20 mouse cellular contexts compared by ENCODE assay signal in the genomic region with DNA sequence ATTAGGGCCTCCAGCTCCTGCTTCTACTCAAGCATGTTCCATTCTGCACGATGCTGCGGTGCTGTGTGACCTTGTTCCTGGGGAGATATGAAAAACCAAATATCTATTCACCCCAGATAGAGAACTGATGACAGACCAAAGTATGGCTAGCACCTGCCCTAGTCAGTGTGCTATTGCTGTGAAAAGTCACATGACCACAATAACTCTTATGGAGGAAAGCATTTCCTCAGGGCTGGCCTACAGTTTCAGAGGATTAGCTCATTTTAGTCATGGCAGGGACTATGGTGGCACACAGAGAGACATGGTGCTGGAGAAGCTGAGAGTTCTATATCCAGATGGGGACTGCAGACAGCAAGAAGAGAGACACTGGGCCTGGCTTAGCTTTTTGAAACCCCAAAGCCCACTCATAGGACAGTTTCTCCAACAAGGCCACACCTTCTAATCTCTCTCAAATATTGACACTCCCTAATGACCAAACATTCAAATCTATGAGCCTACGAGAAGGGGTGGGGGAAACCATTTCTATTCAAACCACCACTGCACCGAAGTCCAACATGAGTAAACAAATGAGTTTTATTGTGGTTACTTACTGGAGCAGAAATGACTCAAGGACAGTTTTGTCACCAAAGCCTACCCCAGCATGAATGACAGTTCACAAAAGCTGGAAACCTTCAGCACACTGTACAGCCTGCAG.
A peak's percentile ranks its signal among the peaks of the same experiment; 100 is the strongest.
DNase-seq lines count a peak whose midpoint lies in the region; ATAC-seq lines count a peak whose summit lies in the region.
"Had no signal": no experiment of that assay in that cellular context is flagged by ENCODE, and none has a peak within 500 bp of the region (broad histone marks: within the 10 kb centered on the region; RNA-seq: fewer than 3 reads in every experiment).

No protein-coding gene starts in this region.

- no peaks in the 10 kb centered on the region for H3K36me3 ChIP-seq in intestine, embryonic 14.5 days (ENCODE audit: control insufficient read depth, insufficient read depth, low read length)
- no peaks in the 10 kb centered on the region for H3K36me3 ChIP-seq in stomach, embryonic 16.5 days (ENCODE audit: control insufficient read depth, insufficient read depth, low read length)
- H3K36me3 ChIP-seq: embryonic facial prominence, embryonic 15.5 days; forebrain, embryonic 10.5 days; heart, embryonic 12.5 days; hindbrain, embryonic 15.5 days had no signal

- peak; percentile 19 for DNase-seq in A20 (ENCODE audit: low read depth, low spot score)
- no peak for DNase-seq in intestine, embryonic 14.5 days (ENCODE audit: low spot score)
- DNase-seq in retina, embryonic 14.5 days (ENCODE audit: low spot score), result peak; percentile 16
- DNase-seq in gastrocnemius, adult 18-20 months (ENCODE audit: low spot score), result no peak
- DNase-seq in heart, postnatal 36 days, result no peak
- DNase-seq: adrenal gland, adult 8-10 months; adrenal gland, postnatal 36 days; cerebellum, adult 2 months; cerebellum, postnatal 10 days; embryo, embryonic 11 days; gastrocnemius, postnatal 10 days; heart, adult 18-20 months had no signal

- H3K27ac ChIP-seq in intestine, embryonic 14.5 days (ENCODE audit: low read depth), result no peak overlapping the region
- peak overlapping the region; percentile 42 for H3K27ac ChIP-seq in stomach, embryonic 16.5 days (ENCODE audit: low read length)
- H3K27ac ChIP-seq: embryonic facial prominence, embryonic 15.5 days; forebrain, embryonic 10.5 days; hindbrain, embryonic 15.5 days had no signal

- H3K4me1 ChIP-seq in intestine, embryonic 14.5 days (replicated peaks; ENCODE audit: control insufficient read depth, insufficient read depth, low read length), result no peaks in the 10 kb centered on the region; the same call in 1 of the 2 replicates
- 0 out of 2 replicates have a peak, but pooled peaks cover 4% of the 10 kb centered on the region for H3K4me1 ChIP-seq in stomach, embryonic 16.5 days (ENCODE audit: control insufficient read depth, insufficient read depth, low read length)
- H3K4me1 ChIP-seq: hindbrain, embryonic 15.5 days had no signal

- H3K9me3 ChIP-seq in intestine, embryonic 14.5 days (ENCODE audit: control insufficient read depth, low read length), result 0 out of 2 replicates have a peak, but pooled peaks cover 3% of the 10 kb centered on the region
- H3K9me3 ChIP-seq in stomach, embryonic 16.5 days (replicated peaks; ENCODE audit: control insufficient read depth, low read length), result no peaks in the 10 kb centered on the region
- H3K9me3 ChIP-seq: embryonic facial prominence, embryonic 15.5 days; forebrain, embryonic 10.5 days; heart, embryonic 12.5 days; hindbrain, embryonic 15.5 days had no signal

- H3K27me3 ChIP-seq in intestine, embryonic 14.5 days (replicated peaks; ENCODE audit: control insufficient read depth, insufficient read depth, low read length), result no peaks in the 10 kb centered on the region
- H3K27me3 ChIP-seq in stomach, embryonic 16.5 days (ENCODE audit: control insufficient read depth, insufficient read depth, low read length), result no peaks in the 10 kb centered on the region
- H3K27me3 ChIP-seq: embryonic facial prominence, embryonic 15.5 days; heart, embryonic 12.5 days; hindbrain, embryonic 15.5 days had no signal

- WGBS in intestine, embryonic 14.5 days, result 72% methylated on average over 4 of the region's 4 CpGs
- 60% methylated on average over 4 of the region's 4 CpGs for WGBS in stomach, embryonic 16.5 days

- intact Hi-C loops in heart, postnatal 36 days (cut with DNase I), result no loop called here

- H3K4me2 ChIP-seq in intestine, embryonic 14.5 days (ENCODE audit: low read length), result no peak overlapping the region
- H3K4me2 ChIP-seq in stomach, embryonic 16.5 days (ENCODE audit: low read depth, low read length), result no peak overlapping the region
- H3K4me2 ChIP-seq: embryonic facial prominence, embryonic 15.5 days; heart, embryonic 12.5 days; hindbrain, embryonic 15.5 days had no signal

- ATAC-seq in intestine, embryonic 14.5 days (replicated peaks; ENCODE audit: low FRiP score, low TSS enrichment, low read depth), result 0 out of 2 replicates have a peak, but pooled peaks have one; percentile 43
- peak; percentile 84 for ATAC-seq in stomach, embryonic 16.5 days (ENCODE audit: insufficient read depth, low FRiP score)
- ATAC-seq in megakaryocyte progenitor cell, adult 5-6 weeks (replicated peaks; ENCODE audit: poor library complexity), result no peak
- ATAC-seq: forebrain, embryonic 14.5 days had no signal

- no peak overlapping the region for H3K4me3 ChIP-seq in intestine, embryonic 14.5 days (ENCODE audit: low read depth, low read length)
- H3K4me3 ChIP-seq in stomach, embryonic 16.5 days (replicated peaks; ENCODE audit: low read length), result no peak overlapping the region
- H3K4me3 ChIP-seq: embryonic facial prominence, embryonic 15.5 days; erythroblast, embryonic 14.5 days; forebrain, embryonic 10.5 days; heart, embryonic 12.5 days; hindbrain, embryonic 15.5 days had no signal

- H3K9ac ChIP-seq in intestine, embryonic 14.5 days (ENCODE audit: low read length), result no peak overlapping the region
- H3K9ac ChIP-seq in stomach, embryonic 16.5 days (ENCODE audit: low read length), result no peak overlapping the region
- H3K9ac ChIP-seq: embryonic facial prominence, embryonic 15.5 days; heart, embryonic 12.5 days; hindbrain, embryonic 15.5 days had no signal

Comparison
In these comparisons a context has a peak if more than half of its experiments do, and no peak if none do; other contexts are left out.
1. DNase-seq: peak in A20 (single experiment) and retina, embryonic 14.5 days (single experiment); none in intestine, embryonic 14.5 days (single experiment), gastrocnemius, adult 18-20 months (single experiment) and heart, postnatal 36 days (0 of 2).